Comparison of ENCODE assay signal across 8 mouse cellular contexts in the genomic region with DNA sequence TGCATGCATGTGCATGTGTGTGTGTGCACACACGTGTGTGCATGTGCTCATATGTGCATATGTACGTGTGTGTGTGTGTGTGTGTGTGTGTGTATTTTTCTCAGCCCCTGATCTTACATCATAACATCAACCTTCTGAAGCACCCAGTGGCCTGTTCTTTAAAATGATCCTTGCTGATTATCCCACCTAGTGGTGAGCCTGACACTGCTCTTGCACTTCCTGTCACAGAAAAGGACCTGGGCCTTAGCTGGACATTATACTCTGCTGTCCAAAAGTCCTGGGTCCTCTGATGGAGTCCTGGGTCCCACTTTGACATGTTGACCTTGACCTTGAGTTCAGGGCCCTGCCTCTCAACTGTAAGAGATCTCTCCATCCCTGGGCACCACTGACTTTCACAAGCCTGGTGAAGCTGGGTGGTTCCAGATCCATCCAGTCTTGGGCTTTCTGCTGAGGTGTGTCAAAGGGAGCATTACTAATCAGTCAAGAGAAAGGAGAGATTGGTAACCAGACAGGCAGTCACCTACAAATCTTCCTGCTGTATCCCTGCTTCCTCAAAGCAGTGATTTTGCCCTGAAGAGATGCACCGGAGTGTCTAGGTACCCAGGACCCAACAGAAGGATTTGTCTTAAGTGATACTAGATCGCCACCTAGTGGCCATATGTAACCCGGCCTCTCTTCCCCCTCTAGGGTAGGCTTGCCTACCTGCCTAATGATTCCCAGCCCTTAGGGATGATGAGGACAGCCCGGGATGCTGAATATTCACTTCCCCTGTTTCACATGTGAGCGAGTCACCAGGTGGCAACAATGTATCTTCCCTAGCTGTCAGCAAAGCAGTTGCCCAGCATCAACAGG. TPM values are rescaled to one million over a fixed set of nuclear protein-coding genes. Genes with fewer than 3 reads are reported as not detected.
DNase-seq lines count a peak whose midpoint lies in the region; ATAC-seq and TF ChIP-seq lines count a peak whose summit lies in the region.
"Had no signal": no experiment of that assay in that cellular context is flagged by ENCODE, and none has a peak within 500 bp of the region (broad histone marks: within the 10 kb centered on the region; RNA-seq: fewer than 3 reads in every experiment).

No protein-coding gene starts in this region.

- WGBS in bone marrow, adult 2 months: 35% methylated on average over 7 of the region's 7 CpGs
- WGBS in embryonic facial prominence, embryonic 12.5 days: 28% methylated on average over 7 of the region's 7 CpGs
- 40% methylated on average over 7 of the region's 7 CpGs for WGBS in hindbrain, embryonic 11.5 days

- peak; percentile 76; the same call in 1 of the 2 replicates for ATAC-seq in embryonic facial prominence, embryonic 12.5 days (ENCODE audit: insufficient number of reproducible peaks, insufficient read depth, low FRiP score, low TSS enrichment)
- no peak for ATAC-seq in hindbrain, embryonic 11.5 days (ENCODE audit: low FRiP score)

- H3K36me3 ChIP-seq in ES-E14 (ENCODE audit: control insufficient read depth, insufficient read depth, low read length, poor library complexity, severe bottlenecking): no peaks in the 10 kb centered on the region
- no peaks in the 10 kb centered on the region for H3K36me3 ChIP-seq in embryonic facial prominence, embryonic 12.5 days
- no peaks in the 10 kb centered on the region for H3K36me3 ChIP-seq in hindbrain, embryonic 11.5 days (ENCODE audit: control insufficient read depth, insufficient read depth, low read length)

- no peak overlapping the region for H3K27ac ChIP-seq in ES-E14 (ENCODE audit: insufficient read depth, low read depth, low read length, poor library complexity, severe bottlenecking)
- no peak overlapping the region for H3K27ac ChIP-seq in bone marrow, adult 2 months (ENCODE audit: control insufficient read depth, insufficient read depth, low read depth, low read length, poor library complexity)
- no peak overlapping the region for H3K27ac ChIP-seq in embryonic facial prominence, embryonic 12.5 days
- no peak overlapping the region for H3K27ac ChIP-seq in hindbrain, embryonic 11.5 days (ENCODE audit: low read depth, low read length)

- in situ Hi-C loops in ES-E14 (cut with MboI; ENCODE audit: low sequenced_read_pairs in 2 of 2, unreplicated experiment in 2 of 2): loop anchor here (5.0 to 25.0 kb wide), 2 partner anchors 309 to 319 kb away; no protein-coding TSS in a partner anchor

- H3K4me1 ChIP-seq in ES-E14 (ENCODE audit: control insufficient read depth in 2 of 2, insufficient read depth in 2 of 2, low read length in 2 of 2, poor library complexity in 1 of 2): no peaks in the 10 kb centered on the region
- no peaks in the 10 kb centered on the region for H3K4me1 ChIP-seq in bone marrow, adult 2 months (ENCODE audit: control insufficient read depth, insufficient read depth, low read length)
- no peaks in the 10 kb centered on the region for H3K4me1 ChIP-seq in embryonic facial prominence, embryonic 12.5 days
- no peaks in the 10 kb centered on the region for H3K4me1 ChIP-seq in hindbrain, embryonic 11.5 days (replicated peaks; ENCODE audit: control insufficient read depth, insufficient read depth, low read length)

- no peaks in the 10 kb centered on the region for H3K9me3 ChIP-seq in ES-E14 (ENCODE audit: control insufficient read depth, insufficient read depth, low read depth, low read length)
- no peaks in the 10 kb centered on the region for H3K9me3 ChIP-seq in embryonic facial prominence, embryonic 12.5 days
- H3K9me3 ChIP-seq in hindbrain, embryonic 11.5 days (ENCODE audit: control insufficient read depth, low read length): no peaks in the 10 kb centered on the region

- no peaks in the 10 kb centered on the region; the same call in 1 of the 2 replicates for H3K27me3 ChIP-seq in embryonic facial prominence, embryonic 12.5 days
- H3K27me3 ChIP-seq in hindbrain, embryonic 11.5 days (ENCODE audit: control insufficient read depth, insufficient read depth, low read length): no peaks in the 10 kb centered on the region

- H3K4me3 ChIP-seq in ES-E14 (ENCODE audit: insufficient read depth in 1 of 2, low read depth in 1 of 2, low read length in 2 of 2, poor library complexity in 1 of 2, severe bottlenecking in 1 of 2): no peak overlapping the region
- no peak overlapping the region for H3K4me3 ChIP-seq in bone marrow, adult 2 months (replicated peaks; ENCODE audit: control insufficient read depth, low read depth, low read length)
- no peak overlapping the region for H3K4me3 ChIP-seq in embryonic facial prominence, embryonic 12.5 days
- H3K4me3 ChIP-seq in hindbrain, embryonic 11.5 days (ENCODE audit: low read depth, low read length): no peak overlapping the region

- no peak for TF ChIP-seq POLR2A in bone marrow, adult 2 months (IDR thresholded peaks at IDR 0.05; ENCODE audit: borderline replicate concordance, control insufficient read depth, low read depth, low read length)

- H3K4me2 ChIP-seq in embryonic facial prominence, embryonic 12.5 days (replicated peaks): no peak overlapping the region
- no peak overlapping the region for H3K4me2 ChIP-seq in hindbrain, embryonic 11.5 days (replicated peaks; ENCODE audit: low read depth, low read length)

- no peak overlapping the region for H3K9ac ChIP-seq in ES-E14 (ENCODE audit: insufficient read depth, low read depth, low read length, poor library complexity, severe bottlenecking)
- H3K9ac ChIP-seq in embryonic facial prominence, embryonic 12.5 days: no peak overlapping the region
- H3K9ac ChIP-seq in hindbrain, embryonic 11.5 days (ENCODE audit: low read depth, low read length): no peak overlapping the region

- peak; percentile 56; the same call in 1 of the 2 replicates for TF ChIP-seq CTCF in bone marrow, adult 2 months (IDR thresholded peaks at IDR 0.05; ENCODE audit: control insufficient read depth, insufficient read depth, low read length)

- peak; percentile 54 for DNase-seq in ES-E14 (ENCODE audit: low read depth, low spot score)
- DNase-seq in hindbrain, embryonic 11.5 days (ENCODE audit: low spot score): peak; percentile 84
- DNase-seq in layer of hippocampus, adult 9-11 months: peak; percentile 59
- peak; percentile 78 for DNase-seq in lung, postnatal 10 days
- DNase-seq in right cerebral cortex, postnatal 14 days: peak; percentile 67

TF ChIP-seq in ES-E14, 5 proteins besides CTCF, POLR2A, EP300 and RAD21:
- TF ChIP-seq CHD2 (IDR thresholded peaks at IDR 0.05; ENCODE audit: low read depth, low read length) (no peak), HCFC1 (IDR thresholded peaks at IDR 0.05; ENCODE audit: borderline replicate concordance, insufficient read depth, low read length) (no peak), ZC3H11A (IDR thresholded peaks at IDR 0.05; ENCODE audit: borderline replicate concordance, low read depth, low read length) (peak; percentile 86; the same call in 1 of the 2 replicates), ZNF384 (IDR thresholded peaks at IDR 0.05; ENCODE audit: low read depth, low read length) (no peak), MAFK (IDR thresholded peaks at IDR 0.05; ENCODE audit: insufficient read depth, low read depth, low read length) (no peak)

RNA-seq across cellular contexts. Expression of gene Prlh, which starts 3.6 kb away (rescaled TPM):
- not detected in 2 replicates for total RNA-seq in ES-E14 (2012; rRNA removed)
- not detected in 2 replicates for polyA plus RNA-seq in bone marrow, adult 2 months (2011; ENCODE audit: insufficient read depth, insufficient read length, low replicate concordance, missing spikeins)
- polyA plus RNA-seq in embryonic facial prominence, embryonic 12.5 days (2016; fragmentation: Nextera tagmentation; extraction: Ambion mirVana): not detected in 2 replicates
- polyA plus RNA-seq in hindbrain, embryonic 11.5 days (2014; fragmentation: Nextera tagmentation; extraction: Ambion mirVana): not detected in 2 replicates
- total RNA-seq: layer of hippocampus, adult 18-20 months had no signal

RNA-seq across cellular contexts. Expression of gene Rab17, which starts 13.0 kb away (rescaled TPM):
- 0.62 and 0.63 TPM in 2 replicates for total RNA-seq in ES-E14 (2012; rRNA removed)
- not detected in 2 replicates for polyA plus RNA-seq in bone marrow, adult 2 months (2011; ENCODE audit: insufficient read depth, insufficient read length, low replicate concordance, missing spikeins)
- polyA plus RNA-seq in embryonic facial prominence, embryonic 12.5 days (2016; fragmentation: Nextera tagmentation; extraction: Ambion mirVana): 0.74 and 1.5 TPM in 2 replicates
- 0.33 TPM in 1 of 2 replicates, not detected in the other for polyA plus RNA-seq in hindbrain, embryonic 11.5 days (2014; fragmentation: Nextera tagmentation; extraction: Ambion mirVana)
- total RNA-seq: layer of hippocampus, adult 18-20 months had no signal

RNA-seq across cellular contexts. Expression of gene Mlph, which starts 41.6 kb away (rescaled TPM):
- total RNA-seq in ES-E14 (2012; rRNA removed): 0.11 and 0.36 TPM in 2 replicates
- polyA plus RNA-seq in bone marrow, adult 2 months (2011; ENCODE audit: insufficient read depth, insufficient read length, low replicate concordance, missing spikeins): 0.57 TPM in 1 of 2 replicates, not detected in the other
- polyA plus RNA-seq in embryonic facial prominence, embryonic 12.5 days (2016; fragmentation: Nextera tagmentation; extraction: Ambion mirVana): 0.33 and 0.51 TPM in 2 replicates
- 0.03 TPM in 1 of 2 replicates, not detected in the other for polyA plus RNA-seq in hindbrain, embryonic 11.5 days (2014; fragmentation: Nextera tagmentation; extraction: Ambion mirVana)

RNA-seq across cellular contexts. Expression of gene Lrrfip1, which starts 42.1 kb away (rescaled TPM):
- 20.5 and 31.5 TPM in 2 replicates for total RNA-seq in ES-E14 (2012; rRNA removed)
- polyA plus RNA-seq in bone marrow, adult 2 months (2011; ENCODE audit: insufficient read depth, insufficient read length, low replicate concordance, missing spikeins): 30.9 and 51.9 TPM in 2 replicates
- polyA plus RNA-seq in embryonic facial prominence, embryonic 12.5 days (2016; fragmentation: Nextera tagmentation; extraction: Ambion mirVana): 29.4 and 33.0 TPM in 2 replicates
- polyA plus RNA-seq in hindbrain, embryonic 11.5 days (2014; fragmentation: Nextera tagmentation; extraction: Ambion mirVana): 23.5 and 27.7 TPM in 2 replicates
